Mouse (Mus musculus) adrenal gland, postnatal 4 days (tissue): ENCODE measurements around the gene Zdhhc24. TPM values are rescaled to one million over a fixed set of nuclear protein-coding genes. Genes with fewer than 3 reads are reported as not detected.
"Not testable (repeated sequence)": the region's sequence is repeated elsewhere in the genome, so short reads cannot be mapped to it uniquely, and the experiment has no call there.

ENCODE experiments used
- DNase-seq, 2 experiments: peaks; one replicate each; pipeline ENCODE4 v3.0.0; 2021 to 2022; ENCODE audit warnings: low spot score in 2 of 2, mixed read lengths in 2 of 2
- long read RNA-seq, 2 experiments: library from polyadenylated mRNA; stranded (forward); transcript quantifications; one replicate each; pipeline ENCODE4 v2.0.0; 2021
- total RNA-seq, 2 experiments: library from RNA; stranded (reverse); gene quantifications; 2 replicates each; pipeline ENCODE4 v1.2.3; 2021

The Zdhhc24 gene
- 10 to 100 TPM; 19.5 to 19.7 TPM for total RNA-seq
- long read RNA-seq, experiment 1, transcript Zdhhc24-201 (3 exons, 2,558 nt), result major isoform, 7 of 10 reads
- long read RNA-seq, experiment 1, partial matches to known transcripts, result 0 of 10 reads
- long read RNA-seq, experiment 1, other reads (novel, unspliced or antisense), result 0 of 10 reads
- long read RNA-seq, experiment 2, transcript Zdhhc24-206 (2 exons, 939 nt), result minor isoform, 8 of 38 reads
- long read RNA-seq, experiment 2, transcript Zdhhc24-201 (3 exons, 2,558 nt), result major isoform, 21 of 38 reads
- long read RNA-seq, experiment 2, partial matches to known transcripts, result 0 of 38 reads
- long read RNA-seq, experiment 2, other reads (novel, unspliced or antisense), result 6 of 38 reads

- DNase-seq, result peak; percentile 91 to 92
Measured at GRCm38 (mm10) chr19:4878405-4879323, at the start of gene Zdhhc24. Gene Zdhhc24, plus strand, starts transcription at chr19:4878668.

DNA sequence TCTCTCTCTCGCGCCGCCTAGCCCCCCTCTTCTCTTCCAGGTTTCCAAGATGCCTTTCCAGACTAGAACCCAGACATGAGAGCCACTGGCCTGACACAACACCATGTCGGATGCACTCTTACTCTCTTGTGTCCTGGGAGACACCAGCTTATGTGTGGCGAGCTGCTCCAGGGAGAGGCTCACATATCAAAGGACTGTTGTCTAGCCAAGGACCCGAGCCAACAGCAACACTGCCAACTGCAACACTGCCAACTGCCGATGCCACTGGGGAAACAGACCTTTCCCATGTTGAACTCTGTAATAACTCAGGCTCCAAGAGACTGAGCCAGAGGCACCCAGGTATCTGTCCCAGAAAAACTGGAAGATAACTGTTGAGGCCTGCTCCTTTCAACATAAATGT lies 49.3 kb upstream of the Zdhhc24 start:
- DNase-seq, result no peak

DNA sequence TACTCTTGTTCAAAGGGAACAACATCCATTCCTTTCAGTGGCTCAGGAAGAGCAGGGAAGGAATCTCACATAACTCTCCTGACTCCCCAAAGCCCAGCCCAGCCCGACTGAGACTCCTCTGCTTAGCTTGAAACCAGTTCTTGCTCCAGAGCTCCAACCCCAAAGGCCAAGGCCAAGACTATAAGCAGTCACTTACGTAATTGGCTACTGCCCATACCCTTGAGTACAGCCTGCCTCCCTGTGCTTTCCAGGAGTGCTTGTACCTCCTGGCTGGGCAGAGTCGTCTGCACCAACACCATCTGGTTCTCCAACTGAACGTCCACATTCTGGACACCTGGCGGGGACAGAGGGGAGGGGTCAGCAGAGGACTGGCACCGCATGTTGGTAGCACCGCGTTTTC lies 44.5 kb upstream of the Zdhhc24 start:
- no peak for DNase-seq

GRCm38 (mm10) chr19:4836096-4836495 lies 42.4 kb upstream of the Zdhhc24 start:
- DNase-seq, result no peak

- no peak for DNase-seq
Measured at GRCm38 (mm10) chr19:4837049-4837448, 41.4 kb upstream of the Zdhhc24 start.

DNA sequence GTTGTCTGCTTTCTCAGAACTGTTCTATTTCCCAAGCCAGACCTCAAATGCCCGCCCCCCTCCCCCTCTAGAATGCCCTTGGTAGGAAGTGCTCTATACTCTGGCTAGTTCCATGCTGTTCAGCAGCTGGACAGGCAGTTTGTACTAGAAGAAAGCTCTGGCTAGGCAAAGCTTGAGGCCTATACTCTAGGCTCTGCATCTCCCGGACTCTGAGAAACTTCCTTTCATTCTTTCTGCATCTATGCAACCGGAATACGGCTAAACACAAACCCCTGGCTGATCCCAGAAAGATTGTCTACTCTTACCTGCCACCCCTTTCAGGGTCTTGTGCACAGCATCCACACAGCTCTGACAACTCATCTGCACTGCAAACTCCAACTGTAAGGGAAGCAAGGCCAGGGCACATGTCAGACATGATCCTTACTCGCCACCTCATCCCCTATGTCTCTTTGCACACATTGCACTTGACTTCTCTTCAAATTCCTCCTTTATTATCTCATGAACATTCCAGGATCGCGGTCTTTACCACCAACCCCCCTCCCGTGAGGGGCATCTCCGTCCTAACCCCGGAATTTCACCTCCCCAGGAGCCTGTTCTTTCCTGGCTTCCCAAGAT lies 39.8 kb upstream of the Zdhhc24 start:
- no peak for DNase-seq

GRCm38 (mm10) chr19:4839149-4839548 lies 39.3 kb upstream of the Zdhhc24 start, which contains the start of the genes Ccs and Ccdc87:
Gene Ccs, minus strand, starts transcription at chr19:4839332.
Gene Ccdc87, plus strand, starts transcription at chr19:4839366.
- DNase-seq, result peak; percentile 86 to 92

DNA sequence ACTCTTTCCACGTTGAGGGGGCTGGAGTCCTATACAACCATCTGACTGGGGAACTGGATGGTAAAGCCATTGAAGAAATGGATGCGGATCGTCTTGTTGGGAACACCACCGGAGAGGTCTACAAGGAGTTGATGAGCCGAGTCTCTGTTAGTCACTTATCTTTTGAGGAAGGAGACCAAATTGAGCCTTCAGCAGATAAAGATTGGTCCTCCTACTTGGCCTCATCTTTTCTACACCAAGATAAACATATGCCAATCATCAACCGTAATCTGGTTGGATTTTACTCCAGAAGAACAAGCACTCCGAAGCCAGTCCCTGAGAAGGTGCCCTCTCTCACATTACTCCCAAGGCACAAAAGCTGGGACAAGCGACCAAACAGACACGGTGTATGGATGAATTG lies 37.6 kb upstream of the Zdhhc24 start:
- no peak for DNase-seq

GRCm38 (mm10) chr19:4842611-4843010 lies 35.9 kb upstream of the Zdhhc24 start:
- DNase-seq, result no peak

DNA sequence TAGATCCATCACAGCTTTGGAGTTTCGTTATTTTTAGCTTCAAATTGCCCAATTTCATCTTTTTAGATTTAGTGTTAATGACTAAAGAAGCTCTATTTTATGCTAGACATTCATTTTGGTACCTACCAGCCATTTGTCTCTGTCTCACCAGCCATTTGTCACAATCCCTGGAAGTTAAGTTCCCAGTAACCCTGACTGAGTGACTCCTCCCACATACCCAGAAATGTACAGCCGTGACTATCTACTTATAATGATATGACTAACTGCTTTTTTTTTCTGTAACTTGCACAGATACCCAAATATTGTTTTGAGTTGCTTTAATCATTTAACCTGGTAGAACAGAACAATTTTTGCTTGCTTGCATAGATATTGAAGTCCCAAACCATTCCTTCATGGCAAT lies 32.6 kb upstream of the Zdhhc24 start:
- DNase-seq, result no peak

- no peak for DNase-seq
Measured at GRCm38 (mm10) chr19:4847490-4847889, 31.0 kb upstream of the Zdhhc24 start.

GRCm38 (mm10) chr19:4849800-4850199 lies 28.7 kb upstream of the Zdhhc24 start:
- no peak for DNase-seq

DNA sequence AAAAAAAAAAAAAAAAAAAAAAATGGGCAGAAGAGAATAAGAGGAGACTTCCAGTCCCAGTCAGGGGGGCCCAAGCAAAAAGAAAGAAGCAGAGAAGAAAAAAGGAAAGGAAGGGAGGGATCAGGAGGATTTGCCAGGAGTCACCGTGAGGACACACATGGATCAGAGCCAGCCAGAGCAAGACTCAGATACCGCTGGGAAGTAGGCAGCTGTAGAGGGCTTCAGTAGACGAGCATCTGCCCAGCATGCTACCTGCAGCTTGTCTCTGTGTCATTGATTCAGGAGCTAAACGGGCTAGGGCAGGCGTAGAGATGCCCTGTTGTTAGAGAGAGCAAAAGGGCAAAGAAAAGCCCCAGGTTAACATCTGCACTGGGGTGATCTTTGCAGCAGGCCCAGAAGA lies 28.2 kb upstream of the Zdhhc24 start:
- no peak for DNase-seq

DNA sequence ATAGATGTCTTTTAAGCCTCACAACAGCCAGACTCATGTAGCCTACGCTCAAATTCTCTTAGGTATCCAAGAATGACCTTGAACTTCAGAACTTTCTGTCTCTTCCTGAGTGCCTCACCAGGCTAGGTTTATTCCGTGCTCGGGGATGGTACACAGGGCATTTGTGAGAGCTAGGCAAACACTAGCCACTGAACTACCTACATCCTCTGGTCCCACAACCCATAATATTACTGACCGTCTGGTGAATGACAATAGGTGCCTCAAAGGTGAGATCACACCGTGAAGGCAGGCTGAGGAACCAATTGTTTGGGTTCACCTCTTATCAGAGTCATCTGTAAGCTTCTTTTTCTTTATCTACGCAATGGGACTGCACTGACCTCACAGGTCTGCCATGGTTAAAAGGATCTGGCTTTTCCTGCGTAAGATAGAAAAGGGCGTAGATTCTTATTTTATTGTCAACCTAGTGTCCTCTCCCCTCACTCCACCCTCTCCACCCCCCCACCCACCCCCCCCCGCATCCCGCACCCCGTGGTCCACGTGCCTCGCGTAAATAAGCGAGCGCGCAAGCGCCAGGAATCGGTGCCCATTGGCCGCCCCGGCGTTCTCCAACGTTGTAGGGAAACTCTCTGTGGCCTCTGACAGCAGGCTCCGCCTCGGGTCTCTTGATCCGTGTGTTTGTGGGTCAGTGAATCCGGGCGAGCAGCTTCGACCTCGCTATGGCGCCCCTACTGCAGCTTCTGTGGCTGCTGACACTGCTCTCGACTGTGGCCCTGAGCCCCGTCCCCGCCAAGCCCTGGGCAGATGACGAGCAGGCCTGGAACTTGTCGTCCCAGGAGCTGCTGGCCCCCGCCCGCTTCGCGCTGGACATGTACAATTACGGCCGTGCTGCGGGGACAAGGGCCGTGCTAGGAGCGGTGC lies 23.7 kb upstream of the Zdhhc24 start, which contains the start of gene Ctsf:
Gene Ctsf, plus strand, starts transcription at position 579 of the 918 bp plus-strand sequence.
- DNase-seq, result peak; percentile 80

- no peak for DNase-seq
Measured at GRCm38 (mm10) chr19:4855470-4855820, 23.0 kb upstream of the Zdhhc24 start.

DNA sequence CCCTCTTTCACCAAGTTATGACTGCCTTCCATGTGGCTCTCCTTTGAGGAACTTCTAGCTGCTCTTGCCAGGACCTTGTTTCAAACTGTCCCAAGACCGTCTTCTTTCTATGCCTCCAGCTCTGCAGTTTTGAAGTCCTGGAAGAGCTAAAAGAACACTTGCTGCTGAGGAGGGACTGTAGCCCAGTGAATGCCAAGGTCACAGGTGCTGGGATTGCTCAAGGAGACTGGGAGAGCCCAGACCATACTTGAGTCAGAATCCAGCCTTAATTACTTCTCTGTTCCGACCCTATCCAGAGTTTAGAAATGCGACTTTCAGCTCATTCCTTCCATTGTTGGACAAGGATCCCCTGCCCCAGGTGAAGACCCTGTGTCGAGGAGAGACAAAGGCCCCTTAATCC lies 22.5 kb upstream of the Zdhhc24 start:
- no peak for DNase-seq

- no peak for DNase-seq
Measured at GRCm38 (mm10) chr19:4859081-4859480, 19.4 kb upstream of the Zdhhc24 start.

- no peak for DNase-seq
Measured at GRCm38 (mm10) chr19:4863048-4863447, 15.4 kb upstream of the Zdhhc24 start.

- no peak for DNase-seq
Measured at GRCm38 (mm10) chr19:4865147-4865546, 13.3 kb upstream of the Zdhhc24 start.

DNA sequence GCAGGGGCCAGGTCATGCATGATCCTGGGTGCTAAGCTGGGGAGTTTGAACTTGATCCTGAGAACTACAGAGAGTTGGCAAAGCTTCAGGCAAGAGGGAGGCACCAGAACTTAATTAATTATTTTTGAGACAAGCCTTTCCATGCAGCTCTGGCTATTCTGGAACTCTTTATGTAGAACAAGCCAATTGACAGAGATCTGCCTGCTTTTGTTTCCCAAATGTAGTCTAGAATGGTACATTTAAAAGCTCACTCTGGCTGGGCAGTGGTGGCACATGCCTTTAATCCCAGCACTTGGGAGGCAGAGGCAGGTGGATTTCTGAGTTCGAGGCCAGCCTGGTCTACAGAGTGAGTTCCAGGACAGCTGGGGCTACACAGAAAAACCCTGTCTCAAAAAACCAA lies 3.9 kb upstream of the Zdhhc24 start:
- not testable (repeated sequence) for DNase-seq

DNA sequence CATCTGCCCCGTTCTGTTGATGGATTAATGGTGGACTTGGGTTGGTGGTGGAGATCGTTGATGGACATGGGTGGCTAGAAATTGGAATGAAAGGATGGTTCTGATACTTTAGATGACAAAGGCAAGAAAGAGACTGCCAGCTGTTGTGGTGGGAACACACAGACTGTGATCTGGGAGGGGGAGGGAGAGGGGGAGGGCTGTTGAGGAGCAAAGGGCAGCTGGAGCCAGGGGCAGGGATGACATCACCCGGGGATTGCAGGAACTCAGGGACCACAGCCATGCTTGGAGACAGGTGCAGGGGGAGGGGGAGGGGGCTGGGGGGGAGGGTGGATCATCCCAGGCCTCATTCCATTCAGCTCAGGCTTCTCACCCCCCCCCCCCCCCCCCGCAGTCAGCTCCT lies 2.2 kb upstream of the Zdhhc24 start:
- DNase-seq, result no peak
